Mouse (Mus musculus) neural tube, embryonic 14.5 days (tissue): ENCODE measurements around the gene Jpt1. TPM values are rescaled to one million over a fixed set of nuclear protein-coding genes. Genes with fewer than 3 reads are reported as not detected.
A peak's percentile ranks its signal among the peaks of the same experiment; 100 is the strongest.
"Not testable (repeated sequence)": the region's sequence is repeated elsewhere in the genome, so short reads cannot be mapped to it uniquely, and the experiment has no call there.

Experiments
- ATAC-seq: fragments of 200-750 bp; cut with Nextera tagmentation; 2 replicates; pipeline ENCODE4 v1.8.0; 2017; ENCODE audit warnings: low read depth, mild to moderate bottlenecking, moderate TSS enrichment, moderate library complexity
- H3K27ac ChIP-seq: fragments of 300-500 bp; sonication (generic); 2 replicates; pipeline ENCODE4 v1.5.1; 2014; ENCODE audit warnings: low read depth, mild to moderate bottlenecking, control low read depth, low read length, moderate library complexity, mixed read lengths
- H3K27me3 ChIP-seq: fragments of 300-500 bp; sonication (generic); 2 replicates; pipeline ENCODE4 v1.6.1; 2014; ENCODE audit warnings: low read length; ENCODE audit not compliant: control insufficient read depth, insufficient read depth
- H3K36me3 ChIP-seq: fragments of 300-500 bp; sonication (generic); 2 replicates; pipeline ENCODE4 v1.6.1; 2014; ENCODE audit warnings: low read length, mixed read lengths; ENCODE audit not compliant: control insufficient read depth, insufficient read depth
- H3K4me1 ChIP-seq: fragments of 300-500 bp; sonication (generic); 2 replicates; pipeline ENCODE4 v1.6.1; 2014; ENCODE audit warnings: low read length; ENCODE audit not compliant: control insufficient read depth, insufficient read depth
- H3K4me2 ChIP-seq: fragments of 300-500 bp; sonication (generic); 2 replicates; pipeline ENCODE4 v1.6.1; 2014; ENCODE audit warnings: mild to moderate bottlenecking, low read depth, low read length, control low read depth
- H3K4me3 ChIP-seq: fragments of 300-500 bp; sonication (generic); 2 replicates; pipeline ENCODE4 v1.5.1; 2014; ENCODE audit warnings: low read depth, low read length, control low read depth, mixed read lengths
- H3K9ac ChIP-seq: fragments of 300-500 bp; sonication (generic); replicated peaks from 2 replicates; pipeline ENCODE4 v1.6.1; 2014; ENCODE audit warnings: low read depth, mild to moderate bottlenecking, control low read depth, low read length, mixed read lengths
- H3K9me3 ChIP-seq: fragments of 300-500 bp; sonication (generic); 2 replicates; pipeline ENCODE4 v1.6.1; 2016; ENCODE audit warnings: low read length; ENCODE audit not compliant: control insufficient read depth
- WGBS: fragments of 180-500 bp; shearing (Covaris S2); extraction: QIAGEN DNeasy Blood & Tissue Kit; methylation state at CpG from one replicate; pipeline ENCODE4 v1.1.7; 2014; 5-methylcytosine and 5-hydroxymethylcytosine counted together
- polyA plus RNA-seq: library from polyadenylated mRNA; unstranded; fragments of >200 nt; fragmentation: Nextera tagmentation; extraction: Ambion mirVana; gene quantifications from 2 replicates; pipeline ENCODE4 v1.2.1, GENCODE M21; 2014

Jpt1 gene
- polyA plus RNA-seq, 1 experiment from 2014 or later = 1,347 TPM

GRCm38 (mm10) chr11:115485155-115485554 is 29.0 kb downstream of the Jpt1 start:
- Histone ChIP-seq H3K36me3 (peaks cover 4% of the 10 kb centered on the region), H3K4me3 (no peak overlapping the region), H3K9ac (no peak overlapping the region), H3K4me1 (no peaks in the 10 kb centered on the region; the same call in 1 of the 2 replicates), H3K27ac (no peak overlapping the region), H3K9me3 (no peaks in the 10 kb centered on the region), H3K4me2 (no peak overlapping the region), H3K27me3 (no peaks in the 10 kb centered on the region)
- no peak for ATAC-seq
- WGBS = 63% methylated on average over 12 of the region's 12 CpGs

GRCm38 (mm10) chr11:115483726-115484125 is 30.5 kb downstream of the Jpt1 start:
- WGBS = 17% methylated on average over 6 of the region's 6 CpGs
- Histone ChIP-seq H3K9me3 (no peaks in the 10 kb centered on the region), H3K4me1 (no peaks in the 10 kb centered on the region), H3K4me3 (no peak overlapping the region), H3K4me2 (no peak overlapping the region), H3K36me3 (no peaks in the 10 kb centered on the region), H3K27me3 (no peaks in the 10 kb centered on the region), H3K9ac (no peak overlapping the region), H3K27ac (no peak overlapping the region)
- ATAC-seq = no peak

- H3K36me3 ChIP-seq = no peaks in the 10 kb centered on the region
- no peaks in the 10 kb centered on the region for H3K27me3 ChIP-seq
- H3K4me2 ChIP-seq = no peak overlapping the region
- no peaks in the 10 kb centered on the region for H3K4me1 ChIP-seq
- WGBS = 64% methylated on average over 11 of the region's 11 CpGs
- no peak overlapping the region for H3K9ac ChIP-seq
- no peak overlapping the region for H3K4me3 ChIP-seq
- H3K27ac ChIP-seq = no peak overlapping the region
- H3K9me3 ChIP-seq = no peaks in the 10 kb centered on the region
- ATAC-seq = no peak
Measured at GRCm38 (mm10) chr11:115483278-115483677, 30.9 kb downstream of the Jpt1 start.

- H3K27me3 ChIP-seq = no peaks in the 10 kb centered on the region
- no peak overlapping the region for H3K9ac ChIP-seq
- ATAC-seq = no peak
- H3K9me3 ChIP-seq = no peaks in the 10 kb centered on the region
- H3K4me1 ChIP-seq = peaks cover 2% of the 10 kb centered on the region
- no peak overlapping the region for H3K4me3 ChIP-seq
- H3K27ac ChIP-seq = no peak overlapping the region
- 89% methylated on average over 6 of the region's 6 CpGs for WGBS
- H3K4me2 ChIP-seq = no peak overlapping the region
- no peaks in the 10 kb centered on the region for H3K36me3 ChIP-seq
Measured at GRCm38 (mm10) chr11:115481553-115482259, 32.5 kb downstream of the Jpt1 start.

GRCm38 (mm10) chr11:115478296-115478938 is 35.8 kb downstream of the Jpt1 start:
- Histone ChIP-seq H3K27me3 (no peaks in the 10 kb centered on the region), H3K9ac (no peak overlapping the region), H3K4me1 (peaks cover 17% of the 10 kb centered on the region), H3K4me2 (no peak overlapping the region), H3K36me3 (no peaks in the 10 kb centered on the region), H3K4me3 (no peak overlapping the region), H3K27ac (no peak overlapping the region), H3K9me3 (no peaks in the 10 kb centered on the region)
- WGBS = 86% methylated on average over 9 of the region's 9 CpGs
- ATAC-seq = no peak

GRCm38 (mm10) chr11:115477388-115477787 is 36.8 kb downstream of the Jpt1 start:
- H3K9ac ChIP-seq, H3K4me2 ChIP-seq, H3K4me3 ChIP-seq, H3K27ac ChIP-seq, H3K36me3 ChIP-seq, H3K27me3 ChIP-seq, ATAC-seq, H3K9me3 ChIP-seq: not testable (repeated sequence)
- WGBS = 82% methylated on average over 7 of the region's 7 CpGs
- peaks cover 17% of the 10 kb centered on the region for H3K4me1 ChIP-seq

GRCm38 (mm10) chr11:115476630-115477029 is 37.6 kb downstream of the Jpt1 start:
- 82% methylated on average over 4 of the region's 4 CpGs for WGBS
- not testable (repeated sequence) for H3K4me3 ChIP-seq, H3K27me3 ChIP-seq, H3K9ac ChIP-seq, H3K27ac ChIP-seq, ATAC-seq, H3K36me3 ChIP-seq, H3K9me3 ChIP-seq
- Histone ChIP-seq H3K4me1 (peaks cover 17% of the 10 kb centered on the region), H3K4me2 (peak overlapping the region; percentile 98)

GRCm38 (mm10) chr11:115475758-115476237 is 38.4 kb downstream of the Jpt1 start:
- no peak overlapping the region; the same call in 1 of the 2 replicates for H3K27ac ChIP-seq
- H3K4me1 ChIP-seq = peaks cover 17% of the 10 kb centered on the region
- peak overlapping the region; percentile 82 for H3K4me3 ChIP-seq
- H3K9me3 ChIP-seq = no peaks in the 10 kb centered on the region
- peak overlapping the region; percentile 72 for H3K9ac ChIP-seq
- no peaks in the 10 kb centered on the region for H3K36me3 ChIP-seq
- ATAC-seq = no peak; the same call in 1 of the 2 replicates
- WGBS = 8% methylated on average over 28 of the region's 28 CpGs
- no peaks in the 10 kb centered on the region for H3K27me3 ChIP-seq
- peak overlapping the region; percentile 98 for H3K4me2 ChIP-seq

GRCm38 (mm10) chr11:115475025-115475757 is 39.0 kb downstream of the Jpt1 start, which contains the start of gene Armc7:
TSS of gene Armc7 (plus strand) at chr11:115475667.
- Histone ChIP-seq H3K9me3 (no peaks in the 10 kb centered on the region), H3K4me1 (peaks cover 17% of the 10 kb centered on the region), H3K36me3 (no peaks in the 10 kb centered on the region), H3K4me3 (peak within 1 kb of the TSS; percentile 82), H3K9ac (peak within 1 kb of the TSS; percentile 72), H3K4me2 (peak within 1 kb of the TSS; percentile 98), H3K27ac (peak within 1 kb of the TSS; percentile 82), H3K27me3 (no peaks in the 10 kb centered on the region)
- peak; percentile 96 for ATAC-seq
- under 1% methylated on average over 26 of the region's 26 CpGs for WGBS
